Mouse (Mus musculus) MN1 (cell line): Measurements from ENCODE around the gene Nectin4.

Experiments
- DNase-seq: peaks from one replicate; pipeline ENCODE4 v3.0.0-alpha.2; 2016; ENCODE audit warnings: low spot score

Gene Nectin4

DNA sequence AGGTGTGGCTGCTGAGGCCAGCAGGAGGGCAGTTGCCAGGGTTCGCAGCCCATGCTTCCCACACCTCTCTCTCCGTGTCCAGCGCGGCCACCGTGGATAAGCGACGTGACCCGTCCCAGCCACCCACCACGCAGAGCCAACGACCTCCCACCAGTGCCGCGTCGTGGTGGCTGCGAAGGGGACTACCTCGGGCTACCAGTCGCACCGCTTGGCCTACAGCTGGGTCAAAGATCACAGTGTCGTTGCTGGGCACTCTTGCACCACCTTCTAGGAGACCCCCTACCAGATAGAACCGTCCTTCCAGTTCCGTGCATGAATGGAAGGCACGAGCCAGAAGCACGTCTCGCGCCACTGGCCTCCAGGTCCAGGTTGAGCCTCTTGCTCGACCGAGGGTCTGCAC is 9.6 kb upstream of the Nectin4 start:
- no peak for DNase-seq

DNA sequence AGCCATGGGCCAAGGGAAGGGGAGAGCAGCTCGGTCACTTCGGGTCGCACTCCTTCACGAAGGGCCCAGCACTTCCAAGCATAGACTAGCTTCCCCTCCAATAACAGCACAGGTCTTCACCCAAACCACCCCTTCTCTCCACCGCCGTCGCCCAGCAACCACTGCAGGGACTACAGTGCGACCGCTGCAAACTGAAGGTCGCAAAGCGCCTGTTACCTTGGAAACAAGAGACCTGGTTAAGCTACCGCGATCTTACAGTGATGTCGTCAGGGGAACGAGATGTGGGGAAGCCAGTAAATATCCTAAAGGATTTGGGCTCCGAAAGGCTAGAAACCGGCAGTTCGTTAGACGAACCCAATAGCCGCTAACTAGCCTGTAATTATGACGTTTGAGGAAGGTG is 9.2 kb upstream of the Nectin4 start, which contains the start of gene Klhdc9:
Gene Klhdc9 (minus strand): TSS at position 143 of the 400 bp plus-strand sequence.
- DNase-seq, result no peak

DNA sequence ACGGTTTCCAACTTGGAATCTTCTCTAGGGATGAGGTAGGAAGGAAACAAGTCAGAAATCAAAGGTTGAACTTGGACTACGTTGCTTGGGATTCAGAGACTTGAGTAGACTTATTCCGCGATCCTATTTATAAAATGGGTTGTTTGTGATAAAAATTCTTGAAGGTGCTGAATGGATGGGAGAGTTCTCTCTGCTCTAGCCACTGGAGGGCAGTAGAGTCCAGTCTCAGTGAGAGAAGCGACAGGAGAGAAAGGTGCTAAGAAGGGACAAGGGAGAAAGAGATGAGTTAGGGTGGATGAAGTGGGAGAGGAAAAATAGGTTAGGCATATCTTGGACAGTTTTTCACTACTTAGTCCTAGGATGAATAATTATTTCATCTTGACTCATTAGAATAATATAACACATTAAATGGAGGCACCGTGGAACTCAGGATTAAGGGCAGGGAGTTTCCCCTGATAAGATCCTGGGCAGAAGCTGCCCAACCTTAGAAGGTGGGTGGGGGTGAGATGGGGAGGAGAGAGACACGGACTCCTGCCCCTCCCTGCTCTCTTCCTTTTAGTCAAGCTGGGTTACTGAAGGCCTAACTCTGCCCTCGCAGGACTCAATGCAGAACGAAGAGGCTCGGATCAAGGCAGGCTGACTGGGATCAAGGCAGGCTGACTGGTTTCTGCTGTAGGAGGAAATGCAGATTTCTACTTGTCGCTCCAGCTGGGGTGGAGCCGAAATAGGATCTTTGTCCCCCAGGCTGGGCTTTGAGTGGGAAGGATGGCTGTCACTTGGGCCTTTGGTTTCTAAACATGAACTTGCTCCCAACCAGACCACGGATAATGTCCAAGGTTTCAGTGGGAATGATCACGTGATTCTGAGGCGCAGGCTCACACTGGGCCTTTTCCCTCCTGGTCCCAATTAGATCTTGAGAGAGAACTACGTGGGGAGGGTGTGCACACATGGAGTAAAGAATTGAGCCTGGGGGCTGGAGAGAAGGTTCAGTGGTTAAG is 8.5 kb upstream of the Nectin4 start:
- peak; percentile 85 for DNase-seq

DNA sequence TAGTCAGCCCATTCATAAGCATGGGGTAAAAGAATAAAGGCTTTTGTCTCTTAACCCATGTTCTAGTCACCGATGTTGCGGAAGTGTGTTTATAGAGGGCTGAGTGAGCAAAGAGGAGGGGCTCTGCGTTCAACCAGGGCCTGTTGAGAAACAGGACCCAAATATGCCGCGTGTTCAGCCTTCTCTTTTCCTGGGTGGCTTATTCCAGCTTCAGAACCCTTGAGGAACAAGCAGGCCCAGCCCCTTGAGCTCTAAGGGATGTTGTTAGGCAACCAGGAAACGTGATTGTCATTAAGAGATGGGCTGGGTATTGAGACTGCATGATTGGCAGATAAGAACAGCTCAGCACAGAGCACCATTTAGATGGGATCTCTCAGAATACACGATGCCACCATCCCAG is 4.0 kb upstream of the Nectin4 start:
- DNase-seq, result no peak

DNA sequence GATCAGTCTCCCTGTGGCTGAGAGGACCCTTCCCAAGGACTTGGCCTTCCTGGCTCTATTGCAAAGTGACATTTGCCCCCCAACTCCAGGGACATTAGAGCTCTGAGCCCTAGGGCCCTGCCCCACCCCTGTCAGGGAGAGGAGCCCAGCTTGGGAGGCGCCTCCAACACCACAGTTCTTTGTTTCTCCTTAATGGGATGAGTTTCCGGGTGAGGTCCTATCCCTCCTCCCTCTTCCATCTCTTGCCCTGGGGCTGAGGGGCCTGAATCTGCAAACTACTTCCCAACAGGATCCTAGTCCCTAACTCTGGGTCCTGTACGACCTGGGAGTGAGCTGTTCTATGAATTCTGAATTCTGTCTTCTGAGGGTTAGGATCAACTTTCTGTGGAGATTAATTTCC is 3.0 kb downstream of the Nectin4 start:
- DNase-seq, result no peak

DNA sequence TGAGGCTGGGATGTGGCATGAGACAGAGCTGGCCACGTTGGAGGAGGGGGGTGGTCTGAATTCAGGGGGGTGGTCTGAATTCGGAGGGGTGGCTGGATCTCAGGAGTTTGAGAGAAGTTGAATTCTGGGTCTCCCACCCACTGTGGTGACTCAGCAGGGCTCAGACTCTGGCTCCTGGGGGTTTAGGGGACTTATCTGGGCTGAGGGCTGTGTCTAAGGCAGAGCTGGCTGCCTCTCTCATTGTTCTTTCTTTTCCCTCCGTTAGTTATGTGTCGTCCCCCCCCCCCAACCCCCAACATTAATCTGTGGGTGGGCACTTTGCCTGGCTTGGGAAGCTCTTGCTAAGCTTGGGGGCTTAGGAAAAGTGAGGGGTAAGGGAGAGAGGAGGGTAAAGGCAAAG is 4.0 kb downstream of the Nectin4 start:
- no peak for DNase-seq

DNA sequence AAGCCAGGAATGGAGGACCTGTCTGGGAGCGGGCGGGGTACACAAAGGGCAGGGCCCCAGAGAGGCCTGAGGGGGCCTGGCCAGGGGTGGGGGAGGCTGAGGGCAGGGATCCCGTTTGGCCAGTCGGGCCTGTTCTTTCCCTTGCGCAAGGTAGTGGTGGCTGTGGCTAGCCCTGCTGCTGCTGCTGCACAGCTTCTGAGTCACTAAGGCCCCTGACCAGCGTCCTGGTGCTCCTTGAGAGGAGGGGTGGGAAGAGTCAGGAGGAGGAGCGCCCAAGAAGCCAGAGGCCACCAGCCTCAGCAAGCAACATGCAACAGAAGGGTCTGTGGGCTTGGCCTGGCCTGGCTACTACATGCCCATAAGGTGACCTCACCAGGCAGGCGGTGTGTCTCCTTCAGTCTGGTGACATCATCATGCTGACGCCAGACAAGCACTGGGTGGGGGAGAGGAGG is 5.8 kb downstream of the Nectin4 start:
- DNase-seq, result peak; percentile 84

DNA sequence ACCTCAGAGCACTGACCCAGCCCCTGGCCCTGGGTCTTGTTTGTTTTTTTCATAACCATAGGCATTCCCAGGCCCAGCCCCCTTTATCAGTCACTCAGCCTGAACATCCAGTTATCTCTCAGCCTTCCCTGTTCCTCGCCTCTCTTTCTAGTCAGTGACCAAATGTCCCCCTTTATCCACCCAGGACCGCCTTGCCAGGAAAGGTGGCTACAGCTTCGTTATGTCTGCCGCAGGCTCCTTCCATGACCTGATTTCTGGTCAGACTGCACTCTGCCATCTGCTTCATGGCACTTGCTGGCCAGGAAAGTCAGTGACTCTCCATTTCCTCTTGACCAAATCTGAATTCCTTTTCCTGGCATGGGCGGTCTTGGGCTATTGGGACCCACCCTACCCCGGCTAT is 8.4 kb downstream of the Nectin4 start:
- DNase-seq, result no peak

DNA sequence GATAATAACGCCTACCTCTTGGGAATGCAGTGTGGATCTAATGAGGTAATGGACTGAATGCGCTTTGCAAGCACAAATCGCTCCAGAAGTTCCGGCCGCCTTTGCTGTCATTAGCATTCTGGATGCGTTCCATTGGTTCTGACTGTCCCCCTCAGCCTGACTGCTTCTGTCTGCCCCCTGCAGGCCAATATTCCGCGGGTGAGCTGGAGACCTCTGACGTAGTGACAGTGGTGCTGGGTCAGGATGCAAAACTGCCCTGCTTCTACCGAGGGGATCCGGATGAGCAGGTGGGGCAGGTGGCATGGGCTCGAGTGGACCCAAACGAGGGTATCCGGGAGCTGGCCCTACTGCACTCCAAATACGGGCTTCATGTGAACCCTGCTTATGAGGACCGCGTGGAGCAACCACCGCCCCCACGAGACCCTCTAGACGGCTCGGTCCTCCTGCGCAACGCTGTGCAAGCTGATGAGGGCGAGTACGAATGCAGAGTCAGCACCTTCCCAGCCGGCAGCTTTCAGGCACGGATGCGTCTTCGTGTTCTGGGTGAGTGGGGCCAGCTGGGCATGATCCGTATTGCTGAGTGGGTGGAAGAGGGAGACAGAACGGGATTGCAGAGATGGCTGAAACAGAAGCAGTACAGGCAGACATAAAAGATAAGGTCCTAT is 10.2 kb downstream of the Nectin4 start:
- peak; percentile 87 for DNase-seq

DNA sequence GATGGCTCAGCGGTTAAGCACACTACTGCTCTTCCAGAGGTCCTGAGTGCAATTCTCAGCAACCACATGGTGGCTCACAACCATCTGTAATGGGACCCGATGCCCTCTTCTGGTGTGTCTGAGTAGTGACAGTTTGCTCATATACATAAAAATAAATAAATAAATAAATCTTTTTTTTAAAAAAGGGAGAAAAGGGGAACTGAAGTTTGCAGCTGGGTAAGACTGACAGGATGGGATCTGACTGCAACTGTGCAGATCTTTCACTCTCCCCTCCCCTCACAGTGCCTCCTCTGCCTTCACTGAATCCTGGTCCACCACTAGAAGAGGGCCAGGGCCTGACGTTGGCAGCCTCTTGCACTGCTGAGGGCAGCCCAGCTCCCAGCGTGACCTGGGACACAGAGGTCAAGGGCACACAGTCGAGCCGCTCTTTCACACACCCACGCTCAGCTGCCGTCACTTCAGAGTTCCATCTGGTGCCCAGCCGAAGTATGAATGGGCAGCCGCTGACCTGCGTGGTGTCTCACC is 12.3 kb downstream of the Nectin4 start:
- no peak for DNase-seq

DNA sequence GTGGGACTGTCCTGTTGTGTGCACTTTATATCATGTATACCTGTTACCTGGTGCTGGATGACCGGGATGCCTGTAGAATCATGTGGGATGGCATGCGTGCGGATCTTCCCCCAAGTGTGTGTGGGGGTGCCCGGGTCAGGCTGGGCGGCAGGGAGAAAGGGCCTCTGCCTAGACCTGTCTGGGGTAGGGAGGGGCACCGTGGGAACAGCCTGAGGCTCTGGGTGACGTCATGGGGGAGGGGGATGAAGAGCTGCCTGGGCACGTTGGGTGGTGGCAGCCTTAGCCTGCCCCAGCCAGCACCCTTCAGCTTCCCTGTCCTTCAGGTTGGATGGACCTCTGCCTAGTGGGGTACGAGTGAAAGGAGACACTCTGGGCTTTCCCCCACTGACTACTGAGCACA is 14.5 kb downstream of the Nectin4 start:
- no peak for DNase-seq

DNA sequence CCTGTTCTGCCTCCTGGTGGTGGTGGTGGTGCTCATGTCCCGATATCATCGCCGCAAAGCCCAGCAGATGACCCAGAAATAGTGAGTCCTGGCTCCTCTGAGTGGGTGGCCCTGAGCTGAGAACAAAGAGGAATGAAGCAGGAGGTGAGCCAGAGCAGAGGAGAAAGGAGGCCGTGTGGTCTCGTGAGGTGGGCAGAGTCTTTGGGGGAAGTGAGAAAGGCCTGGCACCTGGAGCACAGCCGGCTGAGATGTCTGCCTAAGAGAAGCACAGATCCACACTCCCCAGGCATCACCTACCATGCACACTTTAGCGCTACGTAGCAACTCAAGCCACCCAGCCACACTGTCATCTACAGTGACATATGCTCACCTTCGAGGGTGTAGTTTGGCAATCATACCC is 15.3 kb downstream of the Nectin4 start:
- DNase-seq, result no peak

DNA sequence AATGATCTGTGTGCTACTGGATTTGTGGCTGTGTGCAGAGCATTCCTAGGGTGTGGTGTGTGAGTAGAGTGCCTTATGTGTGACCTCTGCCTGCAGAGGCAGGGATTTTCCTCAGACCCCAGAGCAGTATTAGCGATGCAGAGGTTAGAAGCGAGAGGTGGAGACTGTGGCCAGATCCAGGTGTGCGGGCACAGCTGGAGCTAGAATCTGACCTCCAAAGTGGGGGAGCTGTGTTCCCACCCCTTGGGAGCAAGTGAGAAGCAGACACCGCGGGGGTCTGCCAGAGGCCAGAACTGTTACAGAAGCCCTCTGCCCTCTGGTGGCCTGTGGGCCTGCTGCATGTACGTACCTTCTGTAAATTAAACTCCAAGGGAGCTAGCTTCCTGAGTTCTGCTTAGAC is 17.2 kb downstream of the Nectin4 start:
- no peak for DNase-seq

DNA sequence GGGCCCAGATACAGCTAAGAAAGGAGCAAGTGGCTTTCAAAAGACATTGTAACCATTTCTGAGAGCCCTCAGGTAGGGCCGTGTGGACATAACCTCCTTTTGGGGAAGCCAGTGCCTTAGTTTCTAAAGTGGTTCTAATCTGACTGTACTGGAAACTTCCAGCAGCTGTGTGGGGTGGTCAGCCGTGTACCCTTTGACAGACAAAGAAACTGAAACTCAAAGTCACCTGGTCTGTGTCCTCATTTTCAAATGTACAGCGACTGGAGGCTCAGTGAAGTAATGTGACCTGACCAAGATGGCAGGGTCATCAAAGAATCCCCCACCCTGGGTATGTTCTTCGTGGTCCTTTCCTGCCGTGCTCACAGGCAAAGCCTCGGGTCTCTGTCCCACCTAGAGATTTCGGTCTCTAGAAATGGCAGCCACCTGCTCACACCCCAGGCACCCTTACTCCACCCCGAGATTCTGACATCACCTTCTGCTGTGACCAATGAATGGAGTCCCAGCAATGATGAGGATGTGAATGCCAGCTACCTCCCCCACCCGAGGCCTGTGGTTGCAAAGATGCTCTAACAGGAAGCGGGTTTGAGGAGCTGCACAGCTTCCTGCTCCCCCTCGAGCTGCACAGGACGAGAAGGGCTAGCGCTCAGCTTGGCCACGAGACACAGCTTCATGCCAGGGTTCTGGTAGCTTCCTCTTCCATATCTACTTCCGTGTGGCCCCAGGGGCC is 18.6 kb downstream of the Nectin4 start, which contains the start of gene Arhgap30:
Gene Arhgap30 (plus strand): TSS at position 579 of the 727 bp plus-strand sequence.
- DNase-seq, result no peak

DNA sequence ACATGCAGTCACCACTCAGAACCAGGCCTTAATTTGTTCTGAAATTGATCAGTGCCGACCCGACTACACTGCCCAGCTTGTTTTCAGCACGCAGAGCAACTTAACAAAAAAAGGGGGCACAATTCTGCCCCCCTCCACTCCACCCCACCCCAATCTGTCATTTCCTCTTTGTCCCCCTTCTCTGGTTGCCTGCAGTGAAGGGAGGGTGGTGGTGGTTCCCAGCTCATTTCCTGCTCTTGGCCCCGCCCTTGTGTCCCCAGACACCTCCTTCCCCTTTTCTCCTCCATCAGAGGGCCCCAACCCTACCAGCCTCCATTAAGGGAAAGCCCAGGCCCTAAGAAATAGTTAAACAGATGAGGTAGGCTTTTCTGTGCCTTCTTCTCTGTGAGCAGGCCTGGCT is 20.2 kb downstream of the Nectin4 start:
- no peak for DNase-seq

DNA sequence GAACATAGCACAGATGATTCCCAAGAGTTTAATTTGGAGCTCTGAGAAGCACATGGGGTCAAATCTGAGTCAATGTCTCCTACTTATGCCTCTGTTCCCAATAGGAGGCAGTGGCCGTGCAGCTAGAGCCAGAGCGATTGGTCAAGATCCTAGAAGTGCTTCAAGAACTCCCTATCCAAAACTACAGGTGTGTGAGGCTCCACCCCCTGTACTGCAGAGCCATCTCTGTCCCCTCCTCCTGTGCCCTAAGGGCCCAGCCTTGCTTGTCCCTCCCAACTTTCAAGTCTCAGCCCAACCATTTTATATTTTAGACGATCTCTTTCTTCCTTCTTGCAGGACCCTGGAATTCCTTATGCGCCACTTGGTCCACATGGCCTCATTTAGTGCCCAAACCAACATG is 31.9 kb downstream of the Nectin4 start:
- DNase-seq, result no peak

DNA sequence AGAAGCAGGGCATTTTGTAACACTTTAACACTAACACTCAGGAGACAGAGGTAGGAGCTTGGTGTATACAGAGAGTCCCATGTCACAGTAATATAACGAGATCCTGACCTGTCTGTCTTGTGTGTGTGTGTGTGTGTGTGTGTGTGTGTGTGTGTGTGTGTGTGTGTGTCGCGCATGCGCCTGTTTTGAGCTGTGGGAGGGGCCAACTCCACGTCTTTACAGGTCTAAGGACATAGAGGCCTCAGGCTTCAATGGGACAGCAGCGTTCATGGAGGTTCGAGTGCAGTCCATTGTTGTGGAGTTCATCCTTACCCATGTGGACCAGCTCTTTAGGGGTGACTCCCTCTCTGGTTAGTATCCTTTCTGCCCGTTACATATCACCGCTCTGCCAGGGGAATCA is 33.1 kb downstream of the Nectin4 start:
- no peak for DNase-seq

DNA sequence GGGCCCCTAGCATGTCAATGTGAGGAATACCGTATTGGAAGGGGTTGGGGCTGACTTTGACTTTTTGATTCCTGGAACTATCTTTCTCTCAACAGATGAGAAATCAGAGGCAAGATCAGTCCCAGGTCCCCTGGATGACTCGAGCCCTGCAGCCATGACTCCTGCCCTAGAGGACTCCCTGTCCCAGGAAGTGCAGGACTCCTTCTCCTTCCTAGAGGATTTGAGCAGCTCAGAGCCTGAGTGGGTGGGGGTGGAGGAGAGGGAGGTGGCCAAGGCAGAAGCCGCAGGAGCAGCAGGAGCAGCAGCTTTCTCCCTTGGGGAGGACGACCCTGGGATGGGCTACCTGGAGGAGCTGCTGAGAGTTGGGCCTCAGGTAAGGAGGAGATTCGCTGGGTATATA is 37.4 kb downstream of the Nectin4 start:
- no peak for DNase-seq

DNA sequence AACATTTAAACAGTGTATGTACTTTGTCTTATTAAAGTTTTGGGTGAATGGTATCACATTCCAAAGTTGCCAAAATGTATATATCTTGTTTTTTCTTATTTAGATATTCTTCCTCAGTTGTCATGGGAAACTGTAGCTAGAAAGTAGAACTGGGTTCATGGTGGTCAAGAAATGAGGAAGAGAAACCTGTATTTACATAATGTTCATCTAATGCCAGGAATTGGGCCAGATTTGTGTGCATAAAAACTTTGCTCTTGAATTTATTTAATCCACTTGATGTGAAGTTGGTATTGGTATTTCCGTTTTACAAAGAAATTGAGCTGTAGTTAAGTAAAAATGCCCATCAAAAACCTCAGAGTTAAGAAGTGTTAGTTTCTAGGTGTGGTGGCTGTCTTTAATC is 40.3 kb downstream of the Nectin4 start:
- DNase-seq, result no peak

DNA sequence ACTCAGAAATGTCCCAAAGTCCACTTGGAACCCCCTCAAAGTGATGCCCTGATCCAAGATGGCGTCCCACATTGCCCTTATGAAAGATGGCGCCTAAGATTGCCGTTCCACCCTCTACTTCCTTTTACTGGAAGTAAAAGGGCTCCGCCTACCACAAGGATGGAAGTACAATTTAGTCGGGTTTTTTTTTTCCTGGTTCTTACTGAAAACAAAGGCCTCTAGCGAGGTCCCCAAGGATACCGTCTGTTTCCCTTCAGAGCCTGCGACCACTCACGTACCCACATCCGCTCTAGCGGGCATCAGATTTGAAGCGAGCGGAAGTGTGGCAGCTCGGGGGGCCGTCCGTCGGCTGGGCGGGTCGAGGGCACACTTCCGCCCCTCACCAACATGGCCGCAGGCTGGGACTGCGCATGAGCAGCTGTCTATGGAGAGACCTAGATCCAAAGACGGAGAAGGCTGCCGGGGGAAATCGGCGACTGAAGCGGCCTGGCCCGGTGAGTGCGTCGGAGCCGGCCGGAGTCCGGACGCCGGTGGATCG is 41.1 kb downstream of the Nectin4 start, which contains the start of gene Usf1:
Gene Usf1 (plus strand): TSS at position 367 of the 538 bp plus-strand sequence.
- DNase-seq, result peak; percentile 98

DNA sequence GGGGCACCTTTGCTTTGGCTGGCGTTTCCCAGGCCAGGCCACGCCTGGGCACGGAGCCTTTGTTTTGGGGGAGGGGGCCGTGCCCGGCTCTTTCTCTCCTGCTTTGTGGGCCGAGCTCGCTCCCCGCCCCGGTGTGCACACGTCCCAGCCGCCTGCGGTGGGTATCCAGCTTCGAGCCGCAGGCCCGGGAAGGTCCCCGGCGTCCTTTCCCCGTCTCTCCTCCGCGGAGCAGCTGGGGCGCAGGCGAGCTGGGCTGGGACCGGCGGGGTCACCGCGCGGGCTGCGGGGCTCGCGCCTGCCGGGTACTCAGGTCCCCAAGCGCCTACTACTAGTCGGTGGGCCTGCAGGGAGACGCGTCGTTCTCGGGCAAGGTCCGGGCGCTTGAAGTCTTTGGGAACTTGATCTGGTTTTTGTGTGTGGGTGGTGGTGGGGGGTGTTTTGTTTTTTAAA is 41.6 kb downstream of the Nectin4 start:
- DNase-seq, result no peak

DNA sequence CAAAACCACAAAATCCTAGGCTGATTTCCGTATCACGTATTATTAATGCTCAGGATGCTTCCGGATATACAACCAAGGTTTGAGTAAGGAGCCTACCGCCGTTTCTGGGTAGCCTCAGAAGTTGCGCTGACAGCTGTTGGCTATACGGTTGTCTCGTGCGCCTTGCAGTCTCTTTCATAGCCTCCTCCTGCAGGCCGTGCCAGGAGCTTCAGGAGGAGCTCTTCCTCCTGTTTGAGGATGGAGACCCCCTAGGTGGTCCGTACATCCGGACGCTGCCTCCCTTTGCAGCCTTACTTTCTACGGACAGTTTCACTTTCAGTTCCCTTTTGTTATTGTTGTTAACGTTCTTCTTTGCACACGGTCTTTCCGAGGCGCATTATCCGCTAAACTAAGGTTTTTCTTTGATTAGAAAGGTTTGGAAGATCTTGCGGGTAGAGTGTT is 42.1 kb downstream of the Nectin4 start:
- peak; percentile 70 for DNase-seq
